Mouse (Mus musculus) lung, postnatal 0 days (tissue): ENCODE measurements around the gene Rwdd4a.

ENCODE experiments used
- CTCF ChIP-seq: IDR thresholded peaks from 2 replicates; pipeline ENCODE4 v1.5.1; 2016; ENCODE audit warnings: antibody characterized with exemption, mild to moderate bottlenecking
- EP300 ChIP-seq: IDR thresholded peaks from 2 replicates; pipeline ENCODE4 v1.6.1; 2016; ENCODE audit warnings: antibody characterized with exemption, mild to moderate bottlenecking, control low read depth

GRCm38 (mm10) chr8:47495428-47495827 is 38.0 kb upstream of the Rwdd4a start:
- TF ChIP-seq CTCF (no peak), EP300 (no peak)
